Mouse (Mus musculus) layer of hippocampus, postnatal 10 days (tissue): ENCODE results near the gene Pex16. TPM values are rescaled to one million over a fixed set of nuclear protein-coding genes. Genes with fewer than 3 reads are reported as not detected.
A peak's percentile ranks its signal among the peaks of the same experiment; 100 is the strongest.

Experiments used
- DNase-seq, 2 experiments: peaks; one replicate each; pipeline ENCODE4 v3.0.0; 2021; ENCODE audit warnings: low spot score in 2 of 2
- long read RNA-seq: library from polyadenylated mRNA; stranded (forward); transcript quantifications from one replicate; pipeline ENCODE4 v2.0.0, GENCODE M21; 2023
- total RNA-seq, 2 experiments: library from RNA; stranded (reverse); gene quantifications; 2 replicates each; pipeline ENCODE4 v1.2.3; 2021

The Pex16 gene
- total RNA-seq = 10 to 100 TPM; 37.0 to 41.5 TPM
- long read RNA-seq, transcript Pex16-201 (11 exons, 1,392 nt) = major isoform, 39 of 63 reads
- long read RNA-seq, partial matches to known transcripts = 12 of 63 reads
- long read RNA-seq, other reads (novel, unspliced or antisense) = 11 of 63 reads

DNA sequence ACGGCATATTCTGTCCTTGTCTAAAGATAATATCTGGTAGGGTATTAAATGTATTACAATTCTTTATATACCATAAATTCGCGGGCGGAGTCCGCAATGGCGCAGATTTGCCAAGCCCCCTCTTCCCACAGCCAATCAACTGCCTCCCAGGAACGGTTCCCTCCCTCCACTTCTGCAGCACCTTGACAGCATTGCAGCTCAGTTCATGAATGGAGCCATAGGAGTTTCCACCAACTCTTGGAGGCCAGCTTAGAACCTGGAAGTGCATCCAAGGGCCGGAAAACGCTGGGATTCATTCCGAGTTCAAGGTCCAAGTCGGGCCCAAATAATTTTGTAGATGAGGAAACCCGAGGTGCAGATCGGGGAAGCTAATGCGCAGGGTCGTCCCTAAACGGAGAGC lies at the start of gene Pex16, which contains the start of gene Large2:
Gene Pex16, plus strand, starts transcription at position 163 of the 400 bp plus-strand sequence.
Gene Large2, minus strand, starts transcription at position 356 of the 400 bp plus-strand sequence.
- DNase-seq = no peak

DNA sequence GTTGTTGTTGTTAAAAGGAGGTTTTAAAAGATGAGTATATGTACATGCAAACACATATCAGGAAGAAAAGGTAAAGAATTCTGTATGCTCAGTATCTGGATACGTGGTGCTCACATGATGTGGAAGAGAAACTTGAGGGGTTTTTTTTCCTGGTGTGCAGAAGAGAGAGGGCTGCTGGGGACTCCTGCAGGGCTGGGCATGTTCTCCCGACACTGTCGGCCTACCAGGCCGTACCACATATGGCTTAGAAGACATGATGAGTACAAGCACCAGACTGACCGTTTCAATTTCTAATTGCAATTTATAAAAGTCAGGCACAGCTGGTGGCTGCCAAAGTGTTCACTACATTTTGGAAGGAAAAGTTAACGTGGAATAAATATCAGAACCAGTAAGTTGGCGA lies 48.8 kb upstream of the Pex16 start:
- DNase-seq = no peak

DNA sequence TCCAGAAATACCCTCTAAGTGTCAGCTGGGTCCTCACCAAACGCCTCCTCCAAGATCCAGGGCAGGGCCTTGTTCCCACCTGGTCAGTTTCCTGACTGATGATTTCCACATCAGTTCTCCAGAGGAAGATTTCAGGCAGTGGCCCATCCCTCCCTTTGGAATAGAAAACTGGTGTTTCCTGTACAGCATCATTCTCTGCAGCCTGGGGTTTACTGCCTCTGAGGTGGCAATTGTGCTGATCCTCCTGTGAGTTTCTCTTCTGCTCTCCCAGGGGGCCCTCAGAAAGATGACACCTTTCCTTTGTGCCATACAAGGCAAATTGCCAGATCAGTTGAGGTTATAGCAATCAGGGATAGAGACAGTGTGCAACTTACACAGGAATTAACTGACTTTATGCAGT lies 48.3 kb upstream of the Pex16 start:
- no peak for DNase-seq

DNA sequence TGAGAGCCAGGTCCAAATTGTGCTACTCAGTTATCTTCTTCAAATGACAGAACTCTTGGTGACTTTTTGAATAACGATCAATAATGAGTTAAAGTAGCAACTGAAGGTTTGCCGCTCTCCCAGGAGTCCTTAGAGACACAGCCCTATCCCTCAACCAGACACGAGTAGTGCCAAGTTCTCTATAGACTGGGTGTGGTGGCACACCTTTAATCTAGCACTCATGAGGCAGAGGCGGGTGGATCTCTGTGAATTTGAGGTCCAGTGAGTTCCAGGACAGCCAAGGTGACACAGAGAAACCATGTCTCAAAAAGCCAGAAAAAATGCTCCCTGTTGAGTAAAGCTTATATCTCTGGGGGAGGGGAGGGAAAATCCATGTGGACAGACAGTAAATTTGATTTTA lies 46.9 kb upstream of the Pex16 start:
- DNase-seq = no peak

DNA sequence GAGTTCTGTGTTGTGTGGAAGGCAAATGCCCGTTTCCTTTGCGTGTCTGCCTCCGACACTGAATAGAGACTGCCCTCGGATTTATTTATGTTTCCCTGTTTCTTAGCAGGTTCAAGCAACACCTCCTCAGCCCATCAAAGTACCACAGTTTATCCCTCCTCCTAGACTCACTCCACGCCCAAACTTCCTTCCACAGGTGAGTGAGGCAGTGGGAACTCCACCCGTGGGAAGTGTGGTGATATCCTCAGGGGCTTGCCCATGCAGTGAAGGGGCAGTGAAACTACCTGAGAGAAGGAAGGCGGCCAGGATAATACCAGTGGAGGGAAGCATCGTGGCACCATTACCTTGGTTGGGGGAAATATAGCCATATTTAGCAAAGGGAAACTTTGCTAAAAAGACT lies 46.3 kb upstream of the Pex16 start:
- DNase-seq = no peak

DNA sequence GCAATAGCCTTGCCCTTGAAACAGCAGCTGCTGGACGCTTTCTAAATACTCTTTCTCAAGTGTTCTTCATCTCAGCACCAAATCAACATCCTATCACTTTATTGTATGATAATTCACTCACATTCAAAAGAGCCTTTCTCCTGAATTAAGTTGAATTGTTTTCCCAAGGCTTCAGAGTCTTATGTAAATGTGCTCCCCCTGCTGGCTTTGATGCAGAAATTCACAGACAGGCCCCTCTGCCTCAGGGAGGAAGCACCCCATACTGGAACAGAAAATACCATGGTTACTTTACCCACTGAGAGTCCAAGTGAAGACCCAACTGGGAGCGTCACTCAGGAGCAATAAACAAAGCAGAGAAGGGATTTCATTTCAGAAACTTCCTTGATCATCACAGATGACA lies 43.6 kb upstream of the Pex16 start:
- peak; percentile 45 to 46 for DNase-seq

DNA sequence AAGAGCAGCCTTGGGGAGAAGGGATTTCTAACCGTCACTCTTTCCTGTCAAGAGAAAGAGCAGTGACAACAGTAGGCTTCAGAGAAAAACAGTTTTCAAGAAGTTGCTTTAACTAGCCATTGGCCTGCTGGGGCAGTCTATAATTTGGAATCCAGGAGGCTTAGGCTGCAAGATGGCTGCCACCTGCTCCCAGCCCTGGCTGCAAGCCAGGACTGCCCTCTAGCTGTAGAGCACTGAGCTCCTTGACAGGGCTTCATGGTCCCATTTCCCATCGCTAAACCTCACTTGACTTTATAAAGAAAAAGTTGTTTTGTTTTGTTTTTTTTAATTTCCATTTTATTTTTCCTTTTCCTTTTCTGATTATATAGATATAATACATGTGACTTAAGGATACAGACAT lies 43.1 kb upstream of the Pex16 start:
- DNase-seq = no peak

DNA sequence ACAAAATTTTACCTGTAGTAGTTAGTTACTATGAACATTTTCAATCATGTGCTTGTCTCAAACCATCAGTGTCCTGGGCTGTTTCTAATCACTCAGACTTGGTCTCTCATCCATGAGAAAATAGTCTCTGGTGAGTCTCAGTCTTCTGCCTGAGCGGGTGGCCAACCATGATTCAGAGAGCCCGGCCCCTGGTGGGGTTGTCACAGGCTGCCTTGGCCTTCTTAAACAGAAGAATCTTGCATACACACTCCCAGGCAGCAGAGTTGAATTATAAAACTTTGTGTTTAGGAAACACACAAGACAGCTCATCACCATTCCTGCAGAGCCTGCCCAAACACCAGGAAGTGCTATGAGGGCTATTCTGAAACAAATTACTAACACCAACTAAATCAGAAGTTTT lies 42.6 kb upstream of the Pex16 start:
- no peak for DNase-seq

DNA sequence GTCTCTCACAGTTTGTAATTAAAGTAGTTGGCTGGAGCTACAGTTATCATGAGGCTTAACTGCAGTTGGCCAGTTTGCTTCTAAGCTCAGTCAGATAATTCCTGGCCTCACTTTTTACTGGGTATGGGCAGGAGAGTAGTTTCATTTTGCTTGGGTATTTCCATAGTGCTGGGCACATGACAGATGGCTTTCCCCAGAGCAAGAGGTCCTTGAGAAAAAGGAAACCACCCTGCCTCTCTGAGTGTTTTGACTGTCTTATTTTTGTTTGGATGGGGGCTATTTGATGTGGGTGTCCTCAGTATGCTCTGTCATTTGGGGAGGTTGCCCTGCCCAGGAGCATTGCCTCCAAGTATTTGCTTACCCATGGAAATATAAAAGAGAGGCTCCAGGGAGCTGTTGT lies 32.1 kb upstream of the Pex16 start:
- no peak for DNase-seq

DNA sequence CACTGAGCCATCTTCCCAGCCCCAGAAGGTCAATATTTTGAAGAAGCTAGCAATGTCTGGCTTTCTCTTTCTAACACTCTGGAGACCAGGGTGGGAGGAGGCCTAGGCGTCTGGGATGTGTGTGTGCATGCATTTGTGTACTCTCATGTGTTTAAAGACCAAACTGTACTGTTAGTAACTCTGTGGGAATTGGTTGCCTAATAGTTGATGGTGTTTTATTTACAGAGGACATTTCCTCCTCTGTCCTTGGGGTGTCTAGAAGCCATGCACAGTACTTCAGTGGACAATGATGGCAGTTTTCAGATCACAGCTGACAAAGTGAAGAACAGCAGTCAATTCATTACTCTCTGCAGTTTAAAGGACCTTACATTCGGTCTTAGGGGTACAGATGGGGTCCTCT lies 27.3 kb upstream of the Pex16 start:
- DNase-seq = no peak

DNA sequence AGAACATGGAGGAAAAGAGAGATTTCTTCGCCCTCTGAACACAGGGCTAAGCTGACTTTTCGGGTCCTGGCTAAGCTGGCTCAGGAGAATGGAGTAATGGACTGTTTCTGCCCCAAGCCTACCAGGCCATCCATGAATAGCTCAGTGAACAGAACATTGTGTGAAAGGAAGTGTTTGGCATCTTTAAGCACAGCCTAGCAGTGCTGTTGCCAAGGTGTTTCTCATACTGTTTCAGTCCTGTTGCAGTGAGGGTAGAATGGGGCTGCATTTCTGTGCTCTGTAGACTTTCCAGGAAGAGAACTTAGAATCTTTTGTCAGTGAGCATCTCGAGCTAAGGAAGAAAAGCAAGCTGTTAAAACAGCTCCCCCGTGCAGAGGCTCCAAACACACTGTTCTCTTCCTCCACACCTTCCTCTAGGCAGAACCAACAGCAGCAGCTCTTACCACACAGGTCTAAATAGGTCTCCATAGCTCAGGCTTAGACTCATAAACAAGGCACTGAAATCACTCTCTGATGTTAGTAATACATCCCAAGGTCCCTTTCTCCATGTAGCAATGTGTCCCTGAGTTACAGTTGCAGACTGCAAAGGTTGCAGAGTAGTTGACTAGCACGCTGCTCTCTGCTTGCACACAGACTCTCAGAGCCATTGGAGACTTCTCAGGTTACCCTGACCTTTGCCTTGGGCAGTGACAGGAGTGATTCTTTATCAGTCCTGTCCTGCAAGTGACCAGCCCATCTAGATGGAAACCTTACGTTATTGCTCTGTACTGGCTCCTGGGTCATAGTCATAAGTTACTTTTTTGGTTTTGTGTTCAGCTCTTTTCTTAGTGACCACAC lies 24.7 kb upstream of the Pex16 start:
- no peak for DNase-seq

DNA sequence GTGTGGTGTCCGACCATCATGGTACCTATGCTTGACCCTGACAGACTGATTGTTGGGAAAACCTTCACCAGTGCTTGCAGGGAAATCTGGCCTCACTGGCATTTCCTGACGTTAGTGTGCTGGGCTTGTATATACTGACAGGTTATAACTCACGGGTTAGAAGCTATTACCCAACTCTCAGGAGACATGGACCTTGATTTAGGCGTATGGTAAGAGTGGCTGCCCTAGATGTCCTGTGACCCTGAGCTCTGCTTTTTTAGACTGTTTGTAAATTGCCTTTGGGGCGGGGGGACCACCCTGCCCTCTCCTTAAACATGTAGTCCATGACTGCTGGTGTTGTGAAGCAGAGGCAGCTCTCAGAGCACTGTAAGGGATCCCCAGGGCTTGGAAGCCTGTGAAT lies 23.8 kb upstream of the Pex16 start:
- DNase-seq = no peak

DNA sequence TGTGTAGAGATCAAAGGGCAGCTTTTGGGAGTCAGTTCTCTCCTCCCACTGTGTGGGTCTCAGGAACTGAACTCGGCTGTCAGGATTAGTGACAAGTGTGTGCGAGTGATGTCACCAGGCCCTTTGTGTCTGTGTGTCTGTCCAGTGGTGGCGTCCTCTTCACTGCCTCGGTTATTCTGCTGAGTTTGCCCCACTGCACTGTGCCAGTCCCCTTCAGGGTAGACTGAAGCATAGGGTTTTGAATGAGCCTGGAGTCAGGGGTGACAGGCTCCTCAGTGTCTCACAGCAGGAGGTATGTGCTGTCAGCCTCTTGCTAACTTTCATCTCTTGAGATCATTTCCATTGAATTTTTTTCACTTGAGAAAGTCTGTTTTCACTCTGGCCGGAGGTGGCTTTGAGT lies 21.1 kb upstream of the Pex16 start:
- DNase-seq = no peak

DNA sequence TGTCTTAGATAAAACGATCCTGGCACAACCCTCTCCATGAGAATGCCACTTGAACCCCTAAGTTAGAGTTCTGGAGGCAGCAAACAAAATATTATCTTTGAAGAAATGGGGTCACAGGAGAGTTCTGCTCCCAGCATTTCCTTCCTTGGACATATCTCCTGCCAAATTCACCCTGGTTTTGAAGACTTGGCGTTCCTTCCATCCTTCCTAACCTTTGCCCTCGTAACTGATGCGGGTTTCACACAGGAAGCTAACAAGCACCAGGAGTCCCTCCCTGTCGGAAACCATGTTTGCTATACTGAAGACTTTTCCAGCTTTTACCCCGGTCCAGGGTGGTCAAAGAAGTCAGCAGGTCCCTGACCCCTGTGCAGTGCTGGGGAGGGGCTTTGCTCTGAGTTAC lies 20.3 kb upstream of the Pex16 start:
- no peak for DNase-seq

DNA sequence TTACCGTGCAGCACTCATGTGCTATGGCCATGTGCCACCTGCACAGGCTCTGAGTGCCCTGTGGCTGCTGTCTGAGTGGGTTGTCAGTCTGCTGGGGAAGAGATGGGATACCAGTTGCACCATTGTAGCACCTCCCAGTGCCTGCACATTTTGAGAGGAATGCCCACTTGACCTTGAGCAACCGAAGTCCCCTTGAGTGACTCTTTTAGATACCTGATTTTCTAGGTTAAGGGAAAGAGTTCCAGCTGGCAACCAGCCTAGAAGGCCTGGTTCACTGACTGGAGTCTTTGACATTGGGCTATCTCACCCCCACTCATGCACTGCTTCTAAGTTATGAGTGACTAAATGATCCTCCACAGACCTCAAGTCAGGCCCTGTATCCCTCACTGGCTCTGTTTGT lies 15.2 kb upstream of the Pex16 start:
- DNase-seq = peak in 1 of 2 experiments; percentile 10

DNA sequence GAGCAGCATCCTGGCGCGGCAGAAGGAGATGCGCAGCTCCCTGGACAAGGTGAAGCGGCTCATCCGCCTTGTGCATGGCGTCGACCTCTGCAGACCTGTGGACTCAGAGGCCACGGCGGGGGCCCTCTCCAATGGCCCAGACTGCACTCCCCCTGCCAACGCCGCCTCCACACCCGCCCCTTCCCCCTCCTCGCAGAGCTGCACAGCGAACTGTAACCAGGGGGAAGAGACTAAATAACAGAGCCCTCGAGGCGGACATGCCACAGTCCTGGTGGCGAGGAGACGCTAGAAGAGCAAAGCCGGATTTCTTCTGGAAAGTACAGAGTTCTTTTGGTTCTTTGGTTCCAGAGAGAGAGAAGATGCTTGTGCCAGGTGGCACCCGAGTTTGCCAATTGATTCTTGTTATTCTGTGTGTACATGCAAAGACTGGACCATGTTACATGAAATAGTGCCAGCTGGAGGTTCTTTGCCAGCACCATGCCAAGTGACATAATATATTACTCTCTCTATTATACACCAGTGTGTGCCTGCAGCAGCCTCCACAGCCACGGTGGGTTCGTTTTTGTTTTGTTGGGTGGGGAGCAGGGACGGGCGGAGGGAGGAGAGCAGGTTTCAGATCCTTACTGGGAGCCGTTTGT lies 14.2 kb upstream of the Pex16 start:
- DNase-seq = no peak

DNA sequence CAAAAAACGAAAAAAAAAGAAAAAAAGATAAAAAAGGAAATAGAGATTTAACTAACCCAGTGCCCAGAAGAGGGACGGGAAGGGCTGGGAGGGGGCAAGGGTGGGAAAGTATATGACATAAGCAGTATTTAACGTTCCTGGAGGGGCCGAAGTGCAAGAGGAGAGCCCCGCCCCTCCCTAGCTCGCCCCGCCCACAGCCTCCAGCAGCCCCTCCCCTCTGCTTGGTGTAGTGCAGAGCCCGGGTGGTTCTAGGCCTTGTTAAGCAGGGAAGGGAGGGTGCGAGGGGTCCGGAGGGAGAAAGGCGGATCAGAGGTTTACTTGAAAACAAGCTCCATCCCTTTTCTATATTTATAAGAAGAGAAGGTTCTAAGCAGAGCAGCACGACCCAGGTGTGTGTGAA lies 13.6 kb upstream of the Pex16 start:
- no peak for DNase-seq

DNA sequence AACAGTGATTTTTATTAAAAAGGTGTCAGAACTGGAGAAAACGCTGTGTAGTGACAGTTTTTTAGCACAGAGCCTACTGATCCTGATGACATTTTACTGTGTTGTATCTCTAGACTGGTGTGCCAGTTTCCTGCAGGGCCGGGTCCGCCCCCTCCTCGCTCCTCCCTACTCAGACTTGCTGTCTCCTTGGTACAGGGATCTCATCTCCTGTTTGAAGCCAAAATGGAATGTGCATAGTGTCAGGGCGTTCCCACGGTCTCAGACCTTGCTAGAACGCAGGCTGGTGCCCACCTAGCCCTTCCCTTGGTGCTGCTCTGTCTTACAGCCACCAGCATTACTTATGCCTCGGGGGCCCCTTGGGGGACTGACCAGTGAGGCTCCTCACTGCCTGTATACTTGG lies 12.7 kb upstream of the Pex16 start:
- DNase-seq = no peak

DNA sequence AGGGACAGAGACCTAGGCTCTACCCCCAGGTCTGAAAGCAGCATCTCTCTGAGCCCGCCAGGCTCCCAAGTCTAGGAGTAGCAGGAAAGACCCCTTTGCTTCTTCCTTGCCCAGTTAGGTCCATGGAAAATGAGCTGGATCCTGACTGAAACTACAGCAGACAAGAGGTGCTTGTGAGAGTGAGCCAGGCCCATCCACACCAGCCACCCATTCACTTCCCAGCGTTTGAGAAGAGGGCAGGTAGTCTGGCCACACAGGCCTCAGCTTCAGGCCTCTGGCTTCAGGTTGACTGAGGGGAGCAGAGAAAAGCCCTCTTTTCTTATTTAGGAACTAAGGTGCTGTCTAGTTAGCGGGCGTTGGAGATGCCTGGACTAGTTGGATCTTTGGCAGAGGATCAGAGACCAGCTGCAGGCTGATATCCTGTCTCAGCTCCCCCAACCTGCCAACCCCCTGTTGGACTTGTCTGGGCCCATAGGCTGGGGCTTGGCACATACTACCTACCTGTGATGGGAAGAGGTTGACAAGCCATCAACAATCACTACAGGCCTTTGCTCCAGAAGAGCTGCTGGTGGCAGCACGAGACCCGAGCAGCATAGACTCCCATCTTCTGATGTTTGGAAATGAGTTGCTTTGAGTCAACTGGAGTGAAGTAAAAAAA lies 11.8 kb upstream of the Pex16 start:
- no peak for DNase-seq

DNA sequence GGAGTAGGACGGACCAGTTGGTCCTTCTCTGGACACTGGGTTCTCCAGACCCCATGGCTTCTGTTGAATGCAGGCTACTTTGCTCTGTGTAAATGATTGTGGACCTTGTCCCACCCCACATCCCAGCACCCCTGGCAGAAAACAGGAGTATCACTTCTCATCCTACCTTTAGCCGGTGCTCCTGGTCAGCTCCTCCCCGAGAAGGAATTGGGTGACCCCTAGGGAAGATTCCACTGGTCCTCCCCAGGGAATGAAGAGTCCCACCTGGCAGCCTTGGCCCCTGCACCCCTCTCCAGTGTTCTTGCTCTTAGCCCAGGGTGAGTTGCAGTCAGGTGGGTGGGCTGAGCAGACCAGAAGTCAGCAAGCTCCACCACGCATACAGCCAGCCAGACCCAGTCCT lies 10.4 kb upstream of the Pex16 start:
- no peak for DNase-seq

DNA sequence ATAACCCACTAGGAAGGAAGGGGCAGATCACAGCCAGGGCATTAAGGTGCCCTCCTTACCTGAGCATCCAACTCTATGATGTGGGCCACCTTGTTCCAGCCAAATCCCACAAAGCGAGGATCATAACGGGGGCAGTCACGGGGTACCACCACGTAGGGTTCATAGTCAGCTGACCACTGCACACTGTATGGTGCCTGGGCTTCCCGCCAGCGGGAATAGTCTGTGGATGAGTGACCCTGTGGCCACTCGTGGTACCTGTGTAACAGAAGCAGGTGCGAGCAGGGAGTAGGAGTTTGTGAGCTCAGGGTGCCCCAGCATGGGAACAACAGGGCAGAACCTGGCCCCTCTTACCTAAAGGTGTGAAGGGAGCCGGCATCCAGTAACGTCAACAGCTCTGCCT lies 8.9 kb upstream of the Pex16 start:
- DNase-seq = no peak

DNA sequence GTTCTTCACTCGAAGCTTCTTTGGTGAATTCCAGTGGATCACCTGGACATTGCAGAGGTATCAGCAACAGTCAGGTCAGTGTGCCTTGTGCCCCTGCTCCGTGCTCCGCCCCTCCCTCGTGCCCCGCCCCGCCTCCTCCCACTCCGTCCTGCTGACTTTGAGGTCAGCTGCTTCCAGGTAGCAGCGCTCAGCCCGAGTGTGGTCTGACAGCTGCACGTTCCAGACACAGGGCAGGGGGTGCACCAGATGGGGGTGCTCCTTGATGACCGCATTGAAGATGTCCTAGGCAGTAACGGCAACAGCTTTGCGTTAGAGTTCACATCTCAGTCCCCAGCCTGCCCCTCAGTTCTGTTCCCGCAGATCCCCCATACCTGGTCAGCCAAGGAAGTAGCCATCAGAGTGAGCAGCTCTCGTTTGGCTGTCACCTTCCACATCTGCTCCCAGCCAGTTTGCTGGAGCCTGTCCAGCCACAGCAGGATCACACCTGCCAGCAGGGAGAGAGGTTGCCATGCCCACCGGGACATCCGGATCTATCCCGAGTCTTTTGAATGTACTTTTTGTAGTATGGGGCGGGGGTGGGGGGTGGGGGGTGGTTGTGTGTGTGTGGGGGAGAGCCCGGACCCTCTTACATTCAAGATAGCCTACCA lies 7.0 kb upstream of the Pex16 start:
- DNase-seq = no peak
